Mouse (Mus musculus): Measurements from ENCODE around the gene Ptgis.
"Not testable (repeated sequence)": the region's sequence is repeated elsewhere in the genome, so short reads cannot be mapped to it uniquely, and the experiment has no call there.

DNA sequence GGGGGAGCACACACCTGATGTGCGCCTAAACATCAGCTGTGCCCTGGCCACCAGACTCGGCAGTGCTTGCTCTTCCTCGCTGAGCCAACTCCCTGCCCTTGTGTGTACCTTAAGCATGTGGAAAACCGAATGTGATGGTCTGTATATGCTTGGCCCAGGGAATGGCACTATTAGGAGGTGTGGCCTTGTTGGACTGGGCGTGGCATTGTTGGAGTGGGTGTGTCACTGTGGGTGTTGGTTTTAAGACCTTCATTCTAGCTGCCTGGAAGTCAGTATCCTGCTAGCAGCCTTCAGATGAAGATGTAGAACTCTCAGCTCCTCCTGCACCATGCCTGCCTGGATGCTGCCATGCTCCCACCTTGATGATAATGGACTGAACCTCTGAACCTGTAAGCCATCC lies 35.7 kb downstream of the Ptgis start:
- TF ChIP-seq E2F4 (IDR thresholded peaks at IDR 0.05; ENCODE audit: insufficient read depth); POLR2A (IDR thresholded peaks at IDR 0.05; ENCODE audit: insufficient read length, low read depth); USF1 (IDR thresholded peaks at IDR 0.05; ENCODE audit: low read depth); REST (IDR thresholded peaks at IDR 0.05; ENCODE audit: insufficient read depth, insufficient read length); POLR2AphosphoS2 (IDR thresholded peaks at IDR 0.05; ENCODE audit: insufficient read length, low read depth); MAX (IDR thresholded peaks at IDR 0.05; ENCODE audit: low read depth); CEBPB (IDR thresholded peaks at IDR 0.05; ENCODE audit: insufficient read depth, poor library complexity, severe bottlenecking); TCF3 (IDR thresholded peaks at IDR 0.05; ENCODE audit: insufficient read length, low read depth); SRF (IDR thresholded peaks at IDR 0.05; ENCODE audit: control insufficient read depth, insufficient read length, low read depth); MYOD1 (IDR thresholded peaks at IDR 0.05; ENCODE audit: control insufficient read depth in 1 of 3, insufficient read length in 2 of 3, low read depth in 2 of 3); TCF12 (IDR thresholded peaks at IDR 0.05; ENCODE audit: insufficient read depth, poor library complexity, severe bottlenecking); MYOG (IDR thresholded peaks at IDR 0.05; ENCODE audit: control insufficient read depth in 1 of 3, insufficient read depth in 1 of 3, insufficient read length in 2 of 3, low read depth in 2 of 3): not testable (repeated sequence)

Data from myocyte (in vitro differentiated cells).